Mouse (Mus musculus): ENCODE data around the gene Akap14. TPM values are rescaled to one million over a fixed set of nuclear protein-coding genes. Genes with fewer than 3 reads are reported as not detected.

Akap14 gene
- total and polyA plus RNA-seq, 3 experiments: 0.08 TPM; not detected in 2

DNA sequence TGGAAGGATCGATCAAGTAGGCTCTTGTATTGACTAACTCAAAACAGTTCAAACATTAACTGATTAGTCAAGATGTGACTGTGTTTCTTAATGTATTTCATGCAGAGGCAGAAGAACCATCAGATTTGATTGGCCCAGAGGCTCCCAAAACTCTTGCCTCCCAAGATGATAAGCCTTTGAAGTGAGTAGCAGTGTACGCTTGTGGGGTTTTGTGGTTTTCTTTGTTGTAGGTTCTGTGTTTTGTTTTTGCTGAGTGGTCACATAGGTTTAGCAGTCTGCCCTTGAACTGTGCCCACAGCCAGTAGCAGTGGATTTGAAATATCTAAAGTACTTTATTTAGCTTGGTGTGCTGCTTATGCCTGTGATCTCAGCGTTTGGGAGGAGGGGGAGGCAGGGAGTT is 26.9 kb downstream of the Akap14 start:
- Histone ChIP-seq H3K27me3 (ENCODE audit: control insufficient read depth, insufficient read depth, low read length) (no peaks in the 10 kb centered on the region), H3K79me2 (replicated peaks; ENCODE audit: control insufficient read depth, insufficient read depth, low read length) (no peaks in the 10 kb centered on the region), H3K27ac (no peak overlapping the region), H3K36me3 (ENCODE audit: control insufficient read depth, insufficient read depth, low read length) (no peaks in the 10 kb centered on the region), H3K9ac (ENCODE audit: low read depth, low read length) (no peak overlapping the region), H3K4me3 (no peak overlapping the region), H3K4me1 (ENCODE audit: control insufficient read depth, insufficient read depth, low read length) (no peaks in the 10 kb centered on the region)
- intact Hi-C loops (cut with DNase I): no loop called here
- no peak for TF ChIP-seq POLR2A (IDR thresholded peaks at IDR 0.05; ENCODE audit: insufficient read depth, low read depth, low read length)
- TF ChIP-seq EP300 (IDR thresholded peaks at IDR 0.05; ENCODE audit: insufficient read depth, low read depth, low read length): no peak
- no peak for TF ChIP-seq CTCF (IDR thresholded peaks at IDR 0.05)
- WGBS: 80% methylated on average over 3 of the region's 3 CpGs
- DNase-seq: no peak

DNA sequence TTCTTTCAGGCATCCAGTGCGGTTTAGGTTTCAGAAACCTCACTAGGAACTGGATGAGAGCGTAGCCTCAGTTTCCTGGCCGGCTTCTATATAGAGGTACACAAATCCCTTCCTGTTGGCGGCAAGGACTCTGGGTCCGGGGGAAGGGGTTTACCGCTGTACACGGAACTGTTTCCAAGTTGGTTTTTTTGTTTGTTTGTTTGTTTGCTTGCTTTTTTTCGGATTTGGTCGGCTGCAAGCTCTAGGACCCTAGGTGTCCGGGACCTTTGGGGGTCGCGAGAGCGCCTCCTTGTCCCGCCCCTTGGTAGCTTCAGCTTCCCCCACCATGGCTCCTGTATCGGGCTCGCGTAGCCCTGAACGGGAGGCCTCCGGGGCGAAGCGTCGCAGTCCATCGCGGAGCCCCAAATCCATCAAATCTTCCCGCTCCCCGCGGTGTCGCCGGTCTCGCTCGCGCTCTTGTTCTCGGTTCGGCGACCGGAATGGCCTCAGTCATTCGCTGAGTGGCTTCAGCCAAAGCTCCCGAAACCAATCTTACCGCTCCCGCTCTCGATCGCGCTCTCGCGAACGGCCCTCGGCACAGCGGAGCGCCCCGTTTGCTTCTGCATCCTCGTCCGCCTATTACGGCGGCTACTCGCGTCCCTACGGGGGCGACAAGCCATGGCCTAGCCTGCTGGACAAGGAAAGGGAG is 41.8 kb downstream of the Akap14 start, which contains the start of gene Nkap:
Gene Nkap, plus strand, starts transcription at position 125 of the 688 bp plus-strand sequence.
- peak; percentile 74 to 77 for DNase-seq
- H3K79me2 ChIP-seq (replicated peaks; ENCODE audit: control insufficient read depth, insufficient read depth, low read length): no peaks in the 10 kb centered on the region
- intact Hi-C loops (cut with DNase I): loop anchor here (1.0 kb wide), 1 partner anchor 17 kb away; the partner anchor contains the start of gene Upf3b
- peak within 1 kb of the TSS; percentile 60 for H3K4me3 ChIP-seq
- 9% methylated on average over 56 of the region's 58 CpGs for WGBS
- peak within 1 kb of the TSS; percentile 89 for H3K9ac ChIP-seq (ENCODE audit: low read depth, low read length)
- H3K36me3 ChIP-seq (ENCODE audit: control insufficient read depth, insufficient read depth, low read length): no peaks in the 10 kb centered on the region
- H3K4me1 ChIP-seq (ENCODE audit: control insufficient read depth, insufficient read depth, low read length): no peaks in the 10 kb centered on the region; the same call in 1 of the 2 replicates
- TF ChIP-seq EP300 (IDR thresholded peaks at IDR 0.05; ENCODE audit: insufficient read depth, low read depth, low read length): no peak
- peak; percentile 63 for TF ChIP-seq POLR2A (IDR thresholded peaks at IDR 0.05; ENCODE audit: insufficient read depth, low read depth, low read length)
- H3K27ac ChIP-seq: peak within 1 kb of the TSS; percentile 86
- H3K27me3 ChIP-seq (ENCODE audit: control insufficient read depth, insufficient read depth, low read length): no peaks in the 10 kb centered on the region

DNA sequence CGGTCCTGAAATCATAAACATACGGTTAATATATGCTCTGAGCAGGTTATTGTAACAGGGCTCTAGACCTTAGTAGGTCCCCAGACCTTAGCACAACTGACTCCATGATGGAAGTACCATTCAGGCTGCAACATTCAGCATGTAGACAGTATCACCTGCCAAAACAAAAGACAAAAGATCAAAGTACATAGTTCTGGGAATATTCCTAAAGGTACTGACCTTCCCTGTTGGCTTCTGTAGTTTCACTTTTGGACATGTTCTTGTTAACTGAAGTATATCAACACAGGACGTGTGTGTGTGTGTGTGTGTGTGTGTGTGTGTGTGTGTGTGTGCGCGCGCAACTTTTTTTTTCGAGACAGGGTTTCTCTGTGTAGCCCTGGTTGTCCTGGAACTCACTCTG is 43.1 kb downstream of the Akap14 start:
- Histone ChIP-seq H3K4me1 (ENCODE audit: control insufficient read depth, insufficient read depth, low read length) (no peaks in the 10 kb centered on the region; the same call in 1 of the 2 replicates), H3K9ac (ENCODE audit: low read depth, low read length) (no peak overlapping the region), H3K27ac (no peak overlapping the region), H3K27me3 (ENCODE audit: control insufficient read depth, insufficient read depth, low read length) (no peaks in the 10 kb centered on the region), H3K36me3 (ENCODE audit: control insufficient read depth, insufficient read depth, low read length) (no peaks in the 10 kb centered on the region), H3K79me2 (replicated peaks; ENCODE audit: control insufficient read depth, insufficient read depth, low read length) (no peaks in the 10 kb centered on the region), H3K4me3 (no peak overlapping the region)
- TF ChIP-seq POLR2A (IDR thresholded peaks at IDR 0.05; ENCODE audit: insufficient read depth, low read depth, low read length) (no peak), EP300 (IDR thresholded peaks at IDR 0.05; ENCODE audit: insufficient read depth, low read depth, low read length) (no peak), CTCF (IDR thresholded peaks at IDR 0.05) (no peak)
- DNase-seq: no peak
- 92% methylated on average over 7 of the region's 7 CpGs for WGBS
- intact Hi-C loops (cut with DNase I): no loop called here

DNA sequence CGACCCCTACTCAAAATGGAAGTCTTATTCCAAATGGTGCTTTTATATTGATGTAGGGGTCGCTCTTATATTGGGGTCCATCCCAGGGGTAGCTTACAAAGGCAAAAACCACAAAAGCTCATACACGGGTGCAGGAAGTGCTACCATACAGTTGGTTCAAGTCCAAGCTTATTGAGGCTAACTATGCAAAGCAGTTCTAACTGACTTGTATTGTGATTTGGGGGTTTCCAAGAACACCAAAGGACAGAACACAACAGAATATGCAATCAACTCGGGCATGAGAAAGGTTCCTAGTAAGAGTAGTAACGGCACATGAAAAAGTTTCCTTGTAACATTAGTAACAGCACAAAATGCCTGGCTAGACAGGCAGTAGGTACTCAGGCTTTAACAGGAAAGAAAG is 48.4 kb downstream of the Akap14 start:
- Histone ChIP-seq H3K9ac (ENCODE audit: low read depth, low read length) (no peak overlapping the region), H3K4me1 (ENCODE audit: control insufficient read depth, insufficient read depth, low read length) (no peaks in the 10 kb centered on the region), H3K36me3 (ENCODE audit: control insufficient read depth, insufficient read depth, low read length) (no peaks in the 10 kb centered on the region), H3K4me3 (no peak overlapping the region), H3K79me2 (replicated peaks; ENCODE audit: control insufficient read depth, insufficient read depth, low read length) (no peaks in the 10 kb centered on the region), H3K27me3 (ENCODE audit: control insufficient read depth, insufficient read depth, low read length) (no peaks in the 10 kb centered on the region; the same call in 1 of the 2 replicates), H3K27ac (no peak overlapping the region)
- WGBS: 48% methylated on average over 5 of the region's 5 CpGs
- DNase-seq: no peak
- intact Hi-C loops (cut with DNase I): no loop called here
- no peak for TF ChIP-seq EP300 (IDR thresholded peaks at IDR 0.05; ENCODE audit: insufficient read depth, low read depth, low read length)
- no peak for TF ChIP-seq CTCF (IDR thresholded peaks at IDR 0.05)
- no peak for TF ChIP-seq POLR2A (IDR thresholded peaks at IDR 0.05; ENCODE audit: insufficient read depth, low read depth, low read length)

DNA sequence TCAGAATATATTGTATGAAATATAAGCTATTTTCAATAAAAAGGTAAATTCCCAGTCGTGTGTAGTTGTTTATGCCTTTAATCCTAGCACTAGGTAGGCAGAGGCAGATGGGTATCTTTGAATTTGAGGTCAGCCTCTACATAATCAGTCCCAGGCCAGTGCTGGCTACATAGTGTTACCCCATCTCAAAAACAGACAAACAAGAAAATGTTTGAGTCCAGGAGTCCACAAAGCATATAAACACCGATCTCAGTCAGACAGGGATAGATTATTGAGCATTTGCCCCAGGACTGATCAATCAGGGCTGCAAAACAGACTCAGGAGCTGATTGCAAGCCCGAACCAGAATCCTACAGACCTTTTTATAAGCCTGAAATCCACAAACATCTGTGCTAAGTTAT is 49.1 kb downstream of the Akap14 start:
- Histone ChIP-seq H3K4me1 (ENCODE audit: control insufficient read depth, insufficient read depth, low read length) (no peaks in the 10 kb centered on the region), H3K27ac (no peak overlapping the region), H3K36me3 (ENCODE audit: control insufficient read depth, insufficient read depth, low read length) (no peaks in the 10 kb centered on the region), H3K4me3 (no peak overlapping the region), H3K9ac (ENCODE audit: low read depth, low read length) (no peak overlapping the region), H3K79me2 (replicated peaks; ENCODE audit: control insufficient read depth, insufficient read depth, low read length) (no peaks in the 10 kb centered on the region), H3K27me3 (ENCODE audit: control insufficient read depth, insufficient read depth, low read length) (no peaks in the 10 kb centered on the region; the same call in 1 of the 2 replicates)
- 35% methylated on average over 3 of the region's 3 CpGs for WGBS
- intact Hi-C loops (cut with DNase I): no loop called here
- no peak for TF ChIP-seq CTCF (IDR thresholded peaks at IDR 0.05)
- TF ChIP-seq POLR2A (IDR thresholded peaks at IDR 0.05; ENCODE audit: insufficient read depth, low read depth, low read length): no peak
- no peak for TF ChIP-seq EP300 (IDR thresholded peaks at IDR 0.05; ENCODE audit: insufficient read depth, low read depth, low read length)
- DNase-seq: no peak

DNA sequence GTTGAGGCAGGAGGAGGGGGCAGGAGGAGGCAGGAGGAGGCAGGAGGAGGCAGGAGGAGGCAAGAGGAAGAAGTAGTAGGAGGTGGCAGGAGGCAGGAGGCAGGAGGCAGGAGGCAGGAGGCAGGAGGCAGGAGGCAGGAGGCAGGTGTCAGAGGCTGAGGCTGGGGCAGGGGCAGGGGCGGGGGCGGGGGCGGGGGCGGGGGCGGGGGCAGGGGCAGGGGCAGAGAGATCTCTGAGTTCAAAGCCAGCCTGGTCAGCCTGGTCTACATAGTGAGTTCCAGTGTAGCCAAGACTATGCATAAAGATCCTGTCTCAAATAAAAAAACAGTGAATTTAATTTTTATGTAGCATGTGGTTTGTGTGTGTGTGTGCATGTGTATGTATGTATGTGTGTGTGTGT is 51.6 kb downstream of the Akap14 start:
- no peak overlapping the region for H3K27ac ChIP-seq
- H3K79me2 ChIP-seq (replicated peaks; ENCODE audit: control insufficient read depth, insufficient read depth, low read length): no peaks in the 10 kb centered on the region
- WGBS: no CpG with 5 or more reads among the region's 5 CpGs
- no peak for DNase-seq
- no peak overlapping the region for H3K4me3 ChIP-seq
- no peaks in the 10 kb centered on the region for H3K36me3 ChIP-seq (ENCODE audit: control insufficient read depth, insufficient read depth, low read length)
- no peaks in the 10 kb centered on the region; the same call in 1 of the 2 replicates for H3K27me3 ChIP-seq (ENCODE audit: control insufficient read depth, insufficient read depth, low read length)
- intact Hi-C loops (cut with DNase I): no loop called here
- no peak overlapping the region for H3K9ac ChIP-seq (ENCODE audit: low read depth, low read length)
- H3K4me1 ChIP-seq (ENCODE audit: control insufficient read depth, insufficient read depth, low read length): no peaks in the 10 kb centered on the region
- TF ChIP-seq CTCF (IDR thresholded peaks at IDR 0.05) (no peak), EP300 (IDR thresholded peaks at IDR 0.05; ENCODE audit: insufficient read depth, low read depth, low read length) (no peak), POLR2A (IDR thresholded peaks at IDR 0.05; ENCODE audit: insufficient read depth, low read depth, low read length) (no peak)
